Mouse (Mus musculus) CH12.LX (cell line): ENCODE data around the gene Capns1. TPM values are rescaled to one million over a fixed set of nuclear protein-coding genes. Genes with fewer than 3 reads are reported as not detected.
"Not testable (repeated sequence)": the region's sequence is repeated elsewhere in the genome, so short reads cannot be mapped to it uniquely, and the experiment has no call there.

Source experiments
- DNase-seq: peaks from one replicate; pipeline ENCODE4 v3.0.0-alpha.2; 2013; ENCODE audit errors: extremely low read depth
- H3K27ac ChIP-seq: 2 replicates; pipeline ENCODE4 v1.5.1; 2012; ENCODE audit warnings: low read depth, mild to moderate bottlenecking, control low read depth, moderate library complexity; ENCODE audit not compliant: insufficient read depth
- H3K27me3 ChIP-seq: replicated peaks from 2 replicates; pipeline ENCODE3; 2012; ENCODE audit warnings: inconsistent platforms
- H3K36me3 ChIP-seq, 2 experiments: replicated peaks in 1 of 2; 2 replicates each; pipeline versions ENCODE3 to v1.6.1; 2012; ENCODE audit warnings: inconsistent platforms in 1 of 2, low read length in 1 of 2, mild to moderate bottlenecking in 1 of 2, mixed read lengths in 1 of 2, moderate library complexity in 1 of 2; ENCODE audit not compliant: control insufficient read depth in 1 of 2, insufficient read depth in 1 of 2
- H3K4me1 ChIP-seq, 2 experiments: 2 replicates each; pipeline ENCODE4 v1.6.1; 2012; ENCODE audit warnings: inconsistent platforms in 1 of 2, moderate library complexity in 1 of 2; ENCODE audit not compliant: insufficient read depth in 2 of 2, control insufficient read depth in 1 of 2
- H3K4me2 ChIP-seq: 2 replicates; pipeline ENCODE4 v1.6.1; 2012; ENCODE audit warnings: low read depth, mild to moderate bottlenecking, control low read depth; ENCODE audit not compliant: poor library complexity, insufficient read depth, severe bottlenecking
- H3K4me3 ChIP-seq, 3 experiments: fragments of 150-350 bp in 1 of 3; sonication (generic) in 1 of 3; replicated peaks in 1 of 3; 2 replicates each; pipeline versions ENCODE3 to v1.5.1; 2011 to 2012; ENCODE audit warnings: low read depth in 2 of 3, low read length in 2 of 3, mild to moderate bottlenecking in 2 of 3, moderate library complexity in 2 of 3, control low read depth in 1 of 3, improper control_type of control experiment in 1 of 3, inconsistent platforms in 1 of 3, mixed read lengths in 1 of 3; ENCODE audit not compliant: poor library complexity in 1 of 3
- H3K79me2 ChIP-seq: replicated peaks from 2 replicates; pipeline ENCODE4 v1.6.1; 2012; ENCODE audit warnings: mild to moderate bottlenecking, moderate library complexity; ENCODE audit not compliant: control insufficient read depth, poor library complexity, insufficient read depth, severe bottlenecking; ENCODE audit errors: extremely low read depth
- H3K9ac ChIP-seq: 2 replicates; pipeline ENCODE4 v1.6.1; 2012; ENCODE audit warnings: low read depth, mild to moderate bottlenecking, control low read depth, moderate library complexity; ENCODE audit not compliant: insufficient read depth
- H3K9me3 ChIP-seq: replicated peaks from 2 replicates; pipeline ENCODE3; 2012; ENCODE audit warnings: low read length, inconsistent platforms, mixed read lengths
- CHD1 ChIP-seq: IDR thresholded peaks from 2 replicates; pipeline ENCODE4 v1.6.1; 2012; ENCODE audit warnings: low read depth, low read length, improper control_type of control experiment, inconsistent platforms
- ETS1 ChIP-seq: conservative IDR thresholded peaks from 2 replicates; pipeline ENCODE4 v1.6.1; 2012; ENCODE audit warnings: low read depth, mild to moderate bottlenecking, inconsistent platforms, low read length, improper control_type of control experiment, moderate library complexity
- GABPA ChIP-seq: IDR thresholded peaks from 2 replicates; pipeline ENCODE4 v1.6.1; 2012; ENCODE audit warnings: low read depth, low read length, improper control_type of control experiment, inconsistent platforms; ENCODE audit not compliant: insufficient replicate concordance
- IRF4 ChIP-seq: IDR thresholded peaks from 2 replicates; pipeline ENCODE4 v1.6.1; 2014; ENCODE audit warnings: low read depth, mild to moderate bottlenecking, inconsistent platforms, low read length, improper control_type of control experiment
- JUN ChIP-seq: IDR thresholded peaks from 2 replicates; pipeline ENCODE4 v1.6.1; 2011; ENCODE audit warnings: low read depth, mild to moderate bottlenecking, low read length, improper control_type of control experiment, moderate library complexity; ENCODE audit not compliant: insufficient read depth
- KAT2A ChIP-seq: IDR thresholded peaks from 2 replicates; pipeline ENCODE4 v1.6.1; 2012; ENCODE audit warnings: low read length, improper control_type of control experiment, inconsistent platforms; ENCODE audit not compliant: insufficient replicate concordance
- MAFK ChIP-seq: IDR thresholded peaks from 2 replicates; pipeline ENCODE4 v1.6.1; 2011; ENCODE audit warnings: low read length, improper control_type of control experiment; ENCODE audit not compliant: insufficient replicate concordance
- MAZ ChIP-seq: IDR thresholded peaks from 2 replicates; pipeline ENCODE4 v1.6.1; 2012; ENCODE audit warnings: low read depth, mild to moderate bottlenecking, inconsistent platforms, low read length, improper control_type of control experiment, moderate library complexity
- MEF2A ChIP-seq: IDR thresholded peaks from 2 replicates; pipeline ENCODE4 v1.6.1; 2014; ENCODE audit warnings: low read depth, mild to moderate bottlenecking, inconsistent platforms, low read length, improper control_type of control experiment, borderline replicate concordance
- MXI1 ChIP-seq: IDR thresholded peaks from 2 replicates; pipeline ENCODE4 v1.6.1; 2011; ENCODE audit warnings: mild to moderate bottlenecking, low read depth, low read length, improper control_type of control experiment
- PAX5 ChIP-seq: IDR thresholded peaks from 2 replicates; pipeline ENCODE4 v1.6.1; 2012; ENCODE audit warnings: low read length, inconsistent platforms, mixed read lengths
- POLR2A ChIP-seq: IDR thresholded peaks from 2 replicates; pipeline ENCODE4 v1.6.1; 2011; ENCODE audit warnings: low read depth, mild to moderate bottlenecking, improper control_type of control experiment, low read length
- POLR2AphosphoS2 ChIP-seq: IDR thresholded peaks from 2 replicates; pipeline ENCODE4 v1.6.1; 2011; ENCODE audit warnings: low read depth, low read length, improper control_type of control experiment
- RAD21 ChIP-seq: IDR thresholded peaks from 2 replicates; pipeline ENCODE4 v1.6.1; 2011; ENCODE audit warnings: low read depth, mild to moderate bottlenecking, low read length, improper control_type of control experiment, moderate library complexity
- TBP ChIP-seq: conservative IDR thresholded peaks from 2 replicates; pipeline ENCODE4 v1.6.1; 2011; ENCODE audit warnings: low read depth, low read length, improper control_type of control experiment
- TCF12 ChIP-seq: IDR thresholded peaks from 2 replicates; pipeline ENCODE4 v1.6.1; 2014; ENCODE audit warnings: low read depth, mild to moderate bottlenecking, inconsistent platforms, low read length, improper control_type of control experiment
- ZNF384 ChIP-seq: IDR thresholded peaks from 2 replicates; pipeline ENCODE4 v1.6.1; 2012; ENCODE audit warnings: low read depth, low read length, improper control_type of control experiment, inconsistent platforms
- dilution Hi-C: fragments of 300-500 bp; cut with MboI; formaldehyde crosslinking; loops from 2 replicates; pipeline ENCODE4 v1.14.3; 2020; ENCODE audit warnings: low sequenced_read_pairs; ENCODE audit not compliant: extremely low pct_unique_long_range_greater_than_20kb, extremely low pct_ligation_motif_present
- in situ Hi-C: fragments of 300-500 bp; cut with MboI; formaldehyde crosslinking; loops from 3 replicates; pipeline ENCODE4 v1.14.3; 2019; ENCODE audit warnings: low sequenced_read_pairs, low pct_ligation_motif_present, low pct_unique_long_range_greater_than_20kb, mixed read lengths
- polyA plus RNA-seq: library from polyadenylated mRNA; unstranded; fragments of >175 nt; gene quantifications from 2 replicates; pipeline ENCODE4 v1.2.1, GENCODE M21; 2012; ENCODE audit warnings: low read depth; ENCODE audit not compliant: insufficient read length
- total RNA-seq, 2 experiments: library from RNA; depleted of rRNA; stranded (reverse); fragments of 300-350 nt in 1 of 2; fragments of >200 nt in 1 of 2; gene quantifications; 2 replicates each; pipeline ENCODE4 v1.2.3; 2012 to 2014

Capns1 gene
- total and polyA plus RNA-seq, 3 experiments, result 101 to 233 (median 219) TPM

DNA sequence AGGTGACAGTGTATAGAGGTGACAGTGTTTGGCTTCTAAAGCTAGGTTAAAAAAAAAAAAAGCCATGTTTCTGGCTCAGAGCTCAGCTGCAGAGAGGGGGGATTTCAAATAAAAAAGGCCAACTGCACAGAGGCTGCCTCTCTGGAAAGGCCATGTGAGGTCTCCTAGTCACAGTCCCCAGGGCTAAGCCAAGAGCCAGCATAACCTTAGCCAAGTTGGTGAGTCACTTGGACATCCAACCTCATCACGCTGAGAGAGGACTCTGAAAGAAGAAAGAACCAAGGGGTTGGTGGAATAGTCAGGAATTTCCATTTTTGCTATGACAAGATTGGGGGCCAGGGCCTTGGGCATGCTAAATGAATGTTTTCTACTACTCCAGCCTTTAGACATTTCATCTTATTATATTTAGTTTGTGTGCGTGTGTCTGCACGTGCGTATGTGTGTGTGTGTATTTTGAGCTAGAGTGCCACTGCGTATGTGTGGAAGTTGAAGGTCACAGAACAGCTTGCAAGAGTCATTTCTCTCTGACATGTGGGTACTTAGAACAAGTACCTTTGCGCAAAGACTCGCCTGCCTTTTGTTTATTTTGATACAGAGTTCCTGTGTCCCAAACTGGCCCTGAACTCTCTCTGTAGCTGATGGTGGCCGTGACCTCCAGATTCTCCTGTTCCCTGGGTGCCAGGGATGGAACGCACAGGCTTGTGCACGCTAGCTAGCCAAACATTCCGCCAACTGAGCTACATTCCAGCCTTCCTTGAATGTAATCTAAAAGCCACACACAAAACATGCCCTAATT is 4.5 kb upstream of the Capns1 start:
- TF ChIP-seq IRF4 (no peak), MAZ (no peak), KAT2A (no peak), TCF12 (no peak), JUN (no peak), RAD21 (no peak), POLR2AphosphoS2 (no peak), ZNF384 (no peak), ETS1 (no peak), MAFK (no peak), CHD1 (no peak), POLR2A (no peak), MEF2A (no peak), PAX5 (no peak), MXI1 (no peak), TBP (no peak), GABPA (no peak)
- no peak for DNase-seq
- no peak overlapping the region for H3K9ac ChIP-seq
- in situ Hi-C loops, result no loop called here
- no peak overlapping the region for H3K4me2 ChIP-seq
- no peaks in the 10 kb centered on the region for H3K79me2 ChIP-seq
- H3K36me3 ChIP-seq, result no peaks in the 10 kb centered on the region
- dilution Hi-C loops, result no loop called here
- no peak overlapping the region for H3K4me3 ChIP-seq
- no peak overlapping the region for H3K27ac ChIP-seq
- no peaks in the 10 kb centered on the region for H3K27me3 ChIP-seq
- no peaks in the 10 kb centered on the region for H3K9me3 ChIP-seq
- peaks cover 4 to 13% of the 10 kb centered on the region in 2 experiments; a peak in 3 of 4 replicates for H3K4me1 ChIP-seq

DNA sequence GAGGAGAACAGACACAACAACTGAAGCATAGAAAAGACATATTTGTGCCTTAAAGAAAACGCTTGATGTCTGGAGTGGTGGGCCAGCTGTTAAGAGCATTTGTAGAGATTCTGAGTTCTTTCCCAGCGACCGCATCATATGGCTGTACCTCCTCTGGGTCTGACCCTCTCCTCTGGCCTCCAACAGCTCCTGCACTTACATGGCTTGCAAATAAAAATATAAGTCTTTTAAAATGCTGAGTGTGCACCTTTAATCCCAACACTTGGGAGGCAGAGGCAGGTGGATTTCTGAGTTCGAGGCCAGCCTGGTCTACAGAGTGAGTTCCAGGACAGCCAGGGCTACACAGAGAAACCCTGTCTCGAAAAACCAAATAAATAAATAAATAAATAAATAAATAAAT is 2.0 kb upstream of the Capns1 start:
- H3K9me3 ChIP-seq, H3K4me3 ChIP-seq, H3K4me2 ChIP-seq, H3K36me3 ChIP-seq, DNase-seq, H3K79me2 ChIP-seq, in situ Hi-C loops, H3K9ac ChIP-seq, dilution Hi-C loops, H3K27me3 ChIP-seq, H3K27ac ChIP-seq: not testable (repeated sequence)
- peaks cover 4 to 15% of the 10 kb centered on the region in 2 experiments; a peak in 3 of 4 replicates for H3K4me1 ChIP-seq
- TF ChIP-seq MAFK, result peak; percentile 40; the same call in 1 of the 2 replicates
